ENCODE assay signal across 8 mouse cellular contexts in the genomic region with DNA sequence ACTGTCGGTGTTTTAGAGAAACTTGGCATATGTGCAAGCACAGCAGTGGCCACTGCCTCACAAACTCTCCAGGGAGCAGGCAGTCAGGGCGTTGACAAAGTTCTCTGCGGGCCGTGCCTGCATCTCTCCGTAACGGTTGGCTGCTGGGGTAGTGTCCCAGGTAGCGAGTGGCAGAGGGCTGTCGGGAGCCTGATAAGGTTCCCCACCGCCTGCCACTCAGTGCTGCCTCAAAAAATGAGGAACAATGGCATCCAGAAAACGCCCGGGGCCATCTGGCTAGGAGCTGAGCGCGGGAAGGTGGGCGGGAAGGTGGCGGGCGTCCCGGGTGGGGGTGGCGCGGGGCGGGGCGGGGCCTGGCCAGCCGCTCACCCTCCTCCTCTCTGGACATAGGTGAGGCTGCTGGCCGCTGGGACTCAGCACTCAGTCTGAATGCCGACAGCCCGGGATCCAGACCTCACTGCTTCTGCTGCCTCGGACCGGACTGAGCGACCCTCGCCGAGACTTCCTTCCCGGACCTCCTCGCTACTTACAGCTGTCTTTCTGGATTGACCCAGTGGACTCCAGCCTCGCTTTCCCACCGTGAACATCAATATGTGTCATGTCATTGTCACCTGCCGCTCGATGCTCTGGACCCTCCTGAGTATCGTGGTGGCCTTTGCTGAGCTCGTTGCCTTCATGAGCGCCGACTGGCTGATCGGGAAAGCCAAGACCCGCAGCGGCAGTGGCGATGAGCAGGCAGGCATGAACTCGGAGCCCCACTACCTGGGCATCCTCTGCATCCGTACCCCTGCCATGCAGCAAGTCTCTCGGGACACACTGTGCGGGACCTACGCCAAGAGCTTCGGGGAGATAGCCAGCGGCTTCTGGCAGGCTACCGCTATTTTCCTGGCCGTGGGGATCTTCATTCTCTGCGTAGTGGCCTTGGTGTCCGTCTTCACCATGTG.
A peak's percentile ranks its signal among the peaks of the same experiment; 100 is the strongest.
DNase-seq lines count a peak whose midpoint lies in the region; ATAC-seq lines count a peak whose summit lies in the region.

No protein-coding gene starts in this region.

- H3K36me3 ChIP-seq in embryonic facial prominence, embryonic 13.5 days: peaks cover 12% of the 10 kb centered on the region; the same call in 1 of the 2 replicates
- H3K36me3 ChIP-seq in heart, embryonic 13.5 days: peaks cover 17% of the 10 kb centered on the region; the same call in 1 of the 2 replicates
- H3K36me3 ChIP-seq in kidney, embryonic 16.5 days (ENCODE audit: insufficient read depth, low read length): peaks cover 13% of the 10 kb centered on the region
- no peaks in the 10 kb centered on the region for H3K36me3 ChIP-seq in lung, embryonic 15.5 days

- ATAC-seq in embryonic facial prominence, embryonic 13.5 days (ENCODE audit: insufficient number of reproducible peaks, insufficient read depth, low FRiP score, low TSS enrichment, low read depth): no peak
- ATAC-seq in heart, embryonic 13.5 days (ENCODE audit: extremely low read depth, insufficient number of reproducible peaks, low FRiP score, low TSS enrichment): no peak
- peak; percentile 71 for ATAC-seq in kidney, embryonic 16.5 days (ENCODE audit: low FRiP score, low TSS enrichment)
- ATAC-seq in lung, embryonic 15.5 days (ENCODE audit: borderline replicate concordance, extremely low read depth, low FRiP score, low TSS enrichment): peak; percentile 39

- H3K9me3 ChIP-seq in embryonic facial prominence, embryonic 13.5 days: no peaks in the 10 kb centered on the region
- no peaks in the 10 kb centered on the region for H3K9me3 ChIP-seq in heart, embryonic 13.5 days
- no peaks in the 10 kb centered on the region for H3K9me3 ChIP-seq in kidney, embryonic 16.5 days (ENCODE audit: low read length)
- H3K9me3 ChIP-seq in lung, embryonic 15.5 days: no peaks in the 10 kb centered on the region

- peak; percentile 49 for DNase-seq in MN1 (ENCODE audit: low spot score)
- DNase-seq in adrenal gland, postnatal 36 days: peak; percentile 74 to 77
- peak; percentile 54 for DNase-seq in ovary, adult 18-20 months (ENCODE audit: low spot score)
- DNase-seq in B cell, adult 2 months: no peak

- peaks cover 5% of the 10 kb centered on the region; the same call in 1 of the 2 replicates for H3K27me3 ChIP-seq in embryonic facial prominence, embryonic 13.5 days
- H3K27me3 ChIP-seq in heart, embryonic 13.5 days (replicated peaks): no peaks in the 10 kb centered on the region
- no peaks in the 10 kb centered on the region for H3K27me3 ChIP-seq in kidney, embryonic 16.5 days (ENCODE audit: insufficient read depth, low read length)
- H3K27me3 ChIP-seq in lung, embryonic 15.5 days: no peaks in the 10 kb centered on the region

- peaks cover 45% of the 10 kb centered on the region for H3K4me1 ChIP-seq in embryonic facial prominence, embryonic 13.5 days
- peaks cover 64% of the 10 kb centered on the region for H3K4me1 ChIP-seq in heart, embryonic 13.5 days
- H3K4me1 ChIP-seq in kidney, embryonic 16.5 days (ENCODE audit: insufficient read depth, low read length): peaks cover 52% of the 10 kb centered on the region
- H3K4me1 ChIP-seq in lung, embryonic 15.5 days: peaks cover 36% of the 10 kb centered on the region

- peak overlapping the region; percentile 94 for H3K4me2 ChIP-seq in embryonic facial prominence, embryonic 13.5 days
- H3K4me2 ChIP-seq in heart, embryonic 13.5 days: peak overlapping the region; percentile 97
- peak overlapping the region; percentile 84 for H3K4me2 ChIP-seq in kidney, embryonic 16.5 days (replicated peaks; ENCODE audit: low read depth, low read length)
- peak overlapping the region; percentile 85 for H3K4me2 ChIP-seq in lung, embryonic 15.5 days

- H3K4me3 ChIP-seq in embryonic facial prominence, embryonic 13.5 days: peak overlapping the region; percentile 51
- H3K4me3 ChIP-seq in heart, embryonic 13.5 days: peak overlapping the region; percentile 60
- peak overlapping the region; percentile 47 for H3K4me3 ChIP-seq in kidney, embryonic 16.5 days (ENCODE audit: low read length)
- peak overlapping the region; percentile 43 for H3K4me3 ChIP-seq in lung, embryonic 15.5 days

- peak overlapping the region; percentile 39; the same call in 1 of the 2 replicates for H3K27ac ChIP-seq in embryonic facial prominence, embryonic 13.5 days
- peak overlapping the region; percentile 57; the same call in 1 of the 2 replicates for H3K27ac ChIP-seq in heart, embryonic 13.5 days (replicated peaks)
- peak overlapping the region; percentile 40; the same call in 1 of the 2 replicates for H3K27ac ChIP-seq in kidney, embryonic 16.5 days (ENCODE audit: low read length)
- 0 out of 2 replicates have a peak overlapping the region, but pooled peaks have one; percentile 16 for H3K27ac ChIP-seq in lung, embryonic 15.5 days

- H3K9ac ChIP-seq in embryonic facial prominence, embryonic 13.5 days: peak overlapping the region; percentile 73
- H3K9ac ChIP-seq in heart, embryonic 13.5 days: peak overlapping the region; percentile 80
- H3K9ac ChIP-seq in kidney, embryonic 16.5 days (replicated peaks; ENCODE audit: low read length): peak overlapping the region; percentile 61
- H3K9ac ChIP-seq in lung, embryonic 15.5 days: peak overlapping the region; percentile 28

- 3% methylated on average over 53 of the region's 55 CpGs for WGBS in embryonic facial prominence, embryonic 13.5 days
- WGBS in heart, embryonic 13.5 days: under 1% methylated on average over 52 of the region's 55 CpGs
- 8% methylated on average over 55 of the region's 55 CpGs for WGBS in kidney, embryonic 16.5 days
- 4% methylated on average over 54 of the region's 55 CpGs for WGBS in lung, embryonic 15.5 days

Comparison
In these comparisons a context has a peak if more than half of its experiments do, and no peak if none do; other contexts are left out.
1. DNase-seq: peak in MN1 (single experiment), adrenal gland, postnatal 36 days (2 of 2) and ovary, adult 18-20 months (single experiment); none in B cell, adult 2 months (0 of 2).
2. ATAC-seq: peak in kidney, embryonic 16.5 days (single experiment) and lung, embryonic 15.5 days (single experiment); none in embryonic facial prominence, embryonic 13.5 days (single experiment) and heart, embryonic 13.5 days (single experiment).
3. H3K9ac ChIP-seq: peak in every context shown above with its lines; median percentile 80 in heart, embryonic 13.5 days; 73 in embryonic facial prominence, embryonic 13.5 days; 61 in kidney, embryonic 16.5 days; 28 in lung, embryonic 15.5 days.
4. Peak in every context shown above with its lines, with median percentiles within 50 percentile points of each other: H3K27ac ChIP-seq, H3K4me2 ChIP-seq and H3K4me3 ChIP-seq.